Mouse (Mus musculus): Measurements from ENCODE around the gene Arsg.

Arsg gene

DNA sequence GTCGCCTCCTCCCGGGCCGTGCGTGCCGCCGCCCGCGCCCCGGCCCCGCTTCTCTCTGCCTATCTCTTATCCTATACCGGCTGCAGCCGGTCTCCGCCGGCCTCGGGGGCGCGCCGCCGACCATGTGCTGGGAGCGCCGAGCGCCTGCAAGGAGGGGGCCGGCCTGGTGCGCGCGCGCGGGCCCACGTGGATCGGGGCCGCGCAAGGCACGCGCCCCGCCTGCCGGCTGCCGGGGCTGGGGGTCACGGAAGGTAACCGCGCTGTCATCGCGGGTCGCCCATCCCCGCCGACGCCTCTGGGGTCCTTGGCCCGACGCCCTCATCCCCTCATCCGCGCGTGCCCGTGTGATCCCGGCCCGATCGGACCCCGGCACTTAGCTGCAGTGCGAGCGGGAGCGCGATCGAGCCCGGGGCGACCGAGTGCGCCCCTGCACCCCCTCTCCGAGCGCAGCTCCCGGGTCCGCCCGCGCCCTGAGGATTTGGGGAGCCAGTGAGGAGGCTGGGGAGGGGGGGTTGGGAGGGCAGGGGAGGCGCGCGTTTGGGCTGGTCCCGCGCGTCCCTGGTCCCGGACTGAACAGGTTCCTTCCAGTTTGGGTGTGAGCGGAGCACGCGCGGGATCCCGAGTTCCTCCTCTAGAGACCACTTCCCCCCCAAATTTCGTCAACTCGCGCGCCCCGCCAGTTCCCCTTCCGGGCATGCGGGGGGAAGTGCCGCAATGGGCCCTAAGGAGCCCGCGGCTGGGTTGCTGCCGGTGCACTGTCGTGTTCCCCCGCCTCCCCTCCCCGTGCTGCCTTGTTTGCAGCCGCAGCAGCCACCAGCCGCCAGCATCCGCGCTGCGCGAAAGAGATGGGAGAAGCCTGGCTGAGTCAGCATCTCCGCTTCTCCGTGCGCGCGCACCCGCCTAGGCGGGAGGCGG is at the start of gene Arsg, which contains the start of gene Slc16a6:
TSS of gene Arsg (plus strand) at position 204 of the 915 bp plus-strand sequence.
TSS of gene Slc16a6 (minus strand) at position 428 of the 915 bp plus-strand sequence.
- DNase-seq = peak; percentile 86

DNA sequence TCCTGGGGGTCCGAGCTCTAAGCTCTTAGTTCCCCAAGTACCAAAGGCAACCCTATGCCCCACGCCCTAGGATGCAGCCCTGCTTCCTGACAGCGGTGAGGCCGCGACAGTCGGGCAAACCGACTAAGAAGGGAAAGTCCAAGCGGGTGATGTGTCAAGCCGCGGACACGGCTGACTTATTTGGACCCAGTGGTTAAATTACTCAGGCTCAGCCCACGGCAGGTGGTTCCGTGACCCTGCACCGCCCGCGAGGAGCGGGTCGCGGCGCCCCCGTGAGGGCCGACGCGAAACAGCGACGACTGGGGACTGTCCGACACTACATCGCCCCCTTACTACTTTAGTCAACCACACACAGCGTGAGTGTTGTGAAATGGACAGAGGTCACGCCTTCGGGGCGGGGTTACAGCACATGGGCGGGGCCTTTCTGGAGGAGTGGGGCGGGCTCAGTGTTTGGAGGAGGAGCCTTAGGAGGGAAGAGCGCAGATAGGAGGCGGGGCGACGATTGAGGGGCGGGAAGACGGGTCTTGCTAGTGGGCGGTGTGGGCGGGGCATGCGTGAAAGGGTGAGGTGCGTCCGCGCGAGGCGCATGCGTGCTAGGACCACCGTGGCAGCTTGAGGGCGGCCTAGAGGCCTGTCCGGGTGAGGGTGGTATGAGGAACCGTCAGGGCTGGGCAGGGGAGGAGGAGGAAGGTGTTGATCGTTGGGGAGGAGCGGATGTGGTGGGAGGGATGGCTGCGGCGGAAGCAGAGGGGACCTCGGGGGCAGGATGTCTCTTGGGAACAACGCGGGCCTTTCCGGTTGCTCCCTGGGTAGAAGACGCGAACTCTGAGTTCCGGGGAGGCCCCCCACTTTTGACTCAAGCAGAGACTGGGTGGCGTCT is 47.5 kb upstream of the Arsg start, which contains the start of gene Amz2:
TSS of gene Amz2 (plus strand) at position 555 of the 880 bp plus-strand sequence.
- peak; percentile 100 for DNase-seq

GRCm38 (mm10) chr11:109426272-109426586 is 46.9 kb upstream of the Arsg start:
- no peak for DNase-seq

- no peak for DNase-seq
Measured at GRCm38 (mm10) chr11:109427353-109427752, 45.8 kb upstream of the Arsg start.

- DNase-seq = no peak
Measured at GRCm38 (mm10) chr11:109434233-109434798, 38.9 kb upstream of the Arsg start.

DNA sequence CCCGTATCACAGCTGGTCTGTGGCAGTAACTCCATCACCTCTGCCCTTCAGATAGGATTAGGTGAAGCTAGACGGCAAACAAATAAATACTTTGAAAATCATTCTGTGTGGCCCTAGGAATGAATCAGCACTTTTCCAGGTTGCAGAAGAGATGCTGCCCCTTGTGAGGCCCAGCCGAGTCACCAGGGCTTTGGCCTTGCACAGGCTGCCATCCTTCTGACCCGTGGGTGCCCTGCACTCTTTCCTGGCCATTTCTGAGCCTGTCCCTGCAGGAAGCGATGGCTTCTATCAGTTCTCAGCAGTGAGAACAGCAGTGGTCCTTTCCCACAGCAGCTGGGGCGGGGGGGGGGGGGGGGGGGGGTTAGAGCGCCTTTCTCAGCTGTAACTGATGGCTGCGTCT is 36.3 kb upstream of the Arsg start:
- no peak for DNase-seq

GRCm38 (mm10) chr11:109439209-109439608 is 34.0 kb upstream of the Arsg start:
- DNase-seq = no peak

GRCm38 (mm10) chr11:109439829-109440340 is 33.3 kb upstream of the Arsg start:
- peak; percentile 65 for DNase-seq

DNA sequence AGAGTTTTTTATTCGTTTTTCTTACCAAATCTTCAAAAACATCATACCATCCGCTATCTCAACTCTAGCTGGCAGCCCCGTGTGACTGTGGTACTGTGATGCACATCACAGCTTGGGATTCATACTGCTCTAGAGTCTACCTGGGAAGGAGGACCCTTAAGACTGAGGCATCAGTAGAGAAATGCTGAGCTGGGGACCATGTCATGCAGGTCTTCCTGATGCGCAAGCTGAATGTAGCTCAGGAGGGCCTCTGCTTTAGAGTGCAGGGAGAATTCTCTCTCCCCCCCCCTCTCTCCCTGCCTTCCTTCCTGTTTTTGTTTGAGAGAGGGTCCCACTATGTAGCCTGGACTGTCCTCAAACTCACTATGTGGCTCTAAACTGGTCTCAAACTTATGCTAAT is 32.5 kb upstream of the Arsg start:
- DNase-seq = no peak

- DNase-seq = no peak
Measured at GRCm38 (mm10) chr11:109441119-109441518, 32.1 kb upstream of the Arsg start.

GRCm38 (mm10) chr11:109442166-109442730 is 30.9 kb upstream of the Arsg start:
- no peak for DNase-seq

DNA sequence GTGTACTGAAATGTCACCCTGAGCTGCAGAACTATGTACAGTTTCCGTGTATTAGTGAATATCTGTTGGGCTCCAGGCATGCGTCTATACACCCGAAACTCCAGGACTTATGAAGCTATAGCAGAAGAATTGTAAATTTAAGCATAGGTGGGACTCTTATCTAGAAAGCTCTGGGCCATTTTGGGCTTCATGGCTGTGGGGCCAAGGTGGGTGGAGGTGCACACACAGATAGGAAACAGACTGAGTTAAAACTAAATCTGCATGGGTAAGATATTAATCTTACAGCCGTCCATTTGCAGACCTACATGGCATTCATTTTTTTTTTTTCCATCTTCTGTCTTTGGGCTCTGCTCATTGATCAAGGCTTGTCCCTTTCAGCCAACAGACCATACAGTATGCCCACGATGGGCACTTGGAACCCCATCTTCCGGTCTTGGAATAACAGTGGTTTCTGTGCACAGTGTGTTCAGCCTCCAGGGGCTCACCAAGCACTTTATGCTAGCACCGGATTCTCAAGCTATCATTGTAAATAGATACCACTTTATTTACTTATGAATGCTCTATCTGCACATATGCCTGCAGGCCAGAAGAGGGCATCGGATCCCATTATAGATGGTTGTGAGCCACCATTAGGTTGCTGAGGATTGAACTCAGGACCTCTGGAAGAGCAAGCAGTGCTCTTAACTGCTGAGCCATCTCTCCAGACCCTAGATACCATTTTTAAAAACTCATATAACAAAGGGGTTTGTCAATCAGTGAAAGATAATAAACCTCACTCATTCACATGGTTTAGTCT is 29.5 kb upstream of the Arsg start:
- no peak for DNase-seq

GRCm38 (mm10) chr11:109444600-109444999 is 28.6 kb upstream of the Arsg start:
- no peak for DNase-seq

DNA sequence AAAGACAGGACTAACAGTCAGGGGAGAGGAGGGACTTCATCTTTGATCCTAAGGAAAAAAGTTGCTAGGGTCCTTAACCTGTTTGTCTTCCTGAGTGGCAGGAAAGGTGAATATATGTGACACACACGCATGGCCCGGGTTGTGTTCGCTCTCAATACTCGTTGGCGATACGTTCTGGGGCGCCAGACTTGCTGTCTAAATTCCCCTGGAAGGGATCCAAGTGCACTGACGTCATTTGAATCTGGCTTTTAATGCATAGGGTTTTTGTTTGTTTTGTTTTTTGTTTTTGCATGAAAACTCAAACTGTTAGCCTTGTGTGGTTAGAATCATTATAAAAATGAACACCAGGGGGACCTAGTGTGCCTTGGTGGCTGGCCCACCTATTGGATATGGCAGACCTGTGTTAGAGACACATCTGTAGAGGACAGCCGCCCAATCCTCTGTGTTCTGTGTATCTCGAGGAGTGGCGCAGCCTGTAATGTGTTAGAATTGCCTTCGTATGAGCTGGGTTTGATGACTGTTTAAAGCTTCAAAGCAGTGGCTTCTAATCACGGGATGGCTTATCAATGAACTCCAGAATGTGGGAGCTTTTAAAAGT is 27.6 kb upstream of the Arsg start:
- DNase-seq = no peak

DNA sequence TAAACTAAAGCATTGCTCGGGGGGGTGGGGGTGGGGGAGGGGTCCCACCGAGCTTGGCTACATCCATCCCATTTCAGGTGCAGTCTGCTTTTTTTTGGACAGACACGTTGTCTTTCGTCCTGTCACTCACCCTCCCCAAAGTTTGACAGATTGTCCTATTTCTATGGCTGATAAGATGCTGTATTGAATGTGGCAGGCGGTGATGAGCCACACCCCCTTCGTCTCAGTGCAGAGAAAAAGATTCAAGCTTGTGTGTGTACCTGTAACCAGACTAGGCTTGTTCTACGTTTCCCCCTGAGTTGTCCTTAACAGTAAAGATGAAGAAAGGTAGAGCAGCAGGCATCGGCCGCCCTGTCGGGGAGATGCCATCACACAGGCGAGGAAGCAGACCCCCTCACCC is 22.0 kb upstream of the Arsg start:
- DNase-seq = no peak

GRCm38 (mm10) chr11:109456261-109456660 is 16.9 kb upstream of the Arsg start:
- no peak for DNase-seq

GRCm38 (mm10) chr11:109458165-109458564 is 15.0 kb upstream of the Arsg start:
- DNase-seq = no peak

DNA sequence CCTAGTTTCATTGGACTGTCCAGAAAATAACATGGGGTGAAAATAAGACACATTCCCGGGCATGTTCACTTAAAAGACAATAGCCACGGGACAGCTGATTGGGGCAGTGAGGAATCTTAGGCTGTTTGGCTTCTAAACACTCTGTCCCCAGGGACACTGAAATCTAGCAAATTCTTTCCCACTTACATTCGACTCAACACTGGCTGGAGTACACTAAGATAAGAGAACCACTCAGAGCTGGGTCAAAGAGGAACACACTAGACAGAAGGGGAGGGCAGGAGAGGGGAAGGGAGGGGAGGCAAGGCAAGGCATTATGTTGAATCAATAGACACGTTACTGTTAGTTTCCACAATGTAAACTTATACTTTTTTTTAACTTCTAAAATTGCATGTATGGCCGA is 12.6 kb upstream of the Arsg start:
- no peak for DNase-seq

DNA sequence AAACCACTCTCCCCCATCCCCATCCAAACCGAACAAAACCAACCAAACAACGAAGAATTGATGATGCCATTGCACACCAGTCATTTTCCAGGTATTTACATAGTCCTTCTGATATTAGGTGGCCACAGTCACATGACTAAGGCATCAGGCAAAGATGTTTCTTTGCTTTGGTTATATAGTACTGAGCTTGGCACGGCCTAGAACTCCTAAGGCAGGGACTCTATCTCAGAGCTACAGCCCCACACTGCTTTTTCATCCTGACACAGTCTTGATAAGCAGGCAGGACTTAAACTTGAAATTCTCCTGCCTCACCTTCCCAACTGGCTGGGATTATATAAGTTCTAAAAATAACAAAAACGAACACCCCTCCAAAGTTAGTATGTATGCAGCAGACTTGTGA is 8.1 kb upstream of the Arsg start:
- DNase-seq = no peak

GRCm38 (mm10) chr11:109466987-109467386 is 6.2 kb upstream of the Arsg start:
- no peak for DNase-seq

DNA sequence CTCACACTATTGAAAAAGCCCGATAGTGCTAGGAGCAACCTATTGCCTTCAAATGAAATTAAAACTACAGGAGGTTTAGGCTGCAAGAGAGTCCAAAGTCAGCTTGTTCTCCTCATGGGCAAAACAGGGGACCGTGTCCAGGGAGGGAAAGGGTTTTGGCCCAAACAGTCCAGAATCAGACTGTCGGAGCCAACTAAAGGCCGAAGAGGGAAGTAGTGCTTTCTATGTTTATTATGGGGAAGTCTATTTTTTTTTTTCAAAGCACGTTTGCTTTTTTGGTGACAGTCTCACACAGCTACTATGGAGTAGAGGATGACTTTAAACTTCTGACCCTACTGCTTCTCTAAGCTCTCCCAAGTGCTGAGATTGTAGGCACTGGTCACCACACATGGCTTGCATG is 5.0 kb upstream of the Arsg start:
- no peak for DNase-seq

DNA sequence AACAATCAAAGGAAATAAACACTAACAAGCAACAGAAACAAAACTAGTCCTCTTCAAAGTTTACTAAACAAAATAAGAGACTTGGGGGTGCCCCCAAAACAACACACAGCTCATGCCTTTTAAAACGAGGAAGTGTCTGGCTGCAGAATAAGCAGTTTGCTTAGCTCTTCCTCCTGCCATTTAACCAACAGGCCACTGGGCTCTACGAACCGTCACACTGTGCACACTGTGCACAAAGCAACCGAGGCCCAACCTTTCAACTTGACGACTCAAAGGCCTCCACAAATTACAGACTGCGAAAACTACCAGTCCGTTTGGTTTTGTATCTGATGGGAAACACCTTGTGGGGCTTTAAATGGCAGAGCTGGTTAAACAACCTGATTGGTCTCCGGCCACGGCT is 3.0 kb upstream of the Arsg start:
- no peak for DNase-seq
